Mouse (Mus musculus): Measurements from ENCODE around the gene Stat5b.

Stat5b gene

DNA sequence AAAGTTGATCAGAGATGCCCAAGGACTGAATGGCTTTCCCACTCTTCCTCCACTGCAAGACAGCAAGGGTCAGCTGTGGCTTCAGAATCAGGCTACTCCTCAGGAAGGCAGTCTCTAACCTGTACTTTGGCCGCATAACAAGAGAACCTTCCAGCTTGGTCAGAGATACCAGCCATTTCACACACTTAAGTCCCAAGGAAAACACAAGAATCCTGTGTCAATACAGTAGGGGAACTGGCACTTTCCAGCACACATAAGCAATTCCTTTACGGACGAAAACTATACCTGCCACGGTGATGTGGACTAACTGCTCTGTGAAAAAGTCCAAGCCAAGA, 113.8 kb downstream of the Stat5b start:
- no peak for DNase-seq (ENCODE audit: low read depth, low spot score)

GRCm38 (mm10) chr11:100735954-100736745, 114.4 kb downstream of the Stat5b start:
- DNase-seq (ENCODE audit: low read depth, low spot score) = peak; percentile 46

GRCm38 (mm10) chr11:100735134-100735865, 115.2 kb downstream of the Stat5b start:
- peak; percentile 68 for DNase-seq (ENCODE audit: low read depth, low spot score)

Measured in CD4-positive helper T cell, adult 2 months (primary cell).